Mouse (Mus musculus) v-Abl transformed pro-B cells (cell line): ENCODE measurements around the gene Ctf2.

Experiments used
- in situ Hi-C, 2 experiments: fragments of 400-800 bp; cut with MboI; formaldehyde crosslinking; loops; one replicate each; pipeline ENCODE4 v1.15.1; 2025; ENCODE audit not compliant: unreplicated experiment in 2 of 2

Gene Ctf2

GRCm38 (mm10) chr7:127691221-127691989 lies 40.6 kb downstream of the Ctf2 start:
- in situ Hi-C loops = no loop called here

GRCm38 (mm10) chr7:127689626-127690280 lies 42.2 kb downstream of the Ctf2 start:
- in situ Hi-C loops = no loop called here

GRCm38 (mm10) chr7:127688935-127689334 lies 43.0 kb downstream of the Ctf2 start:
- in situ Hi-C loops = no loop called here

- in situ Hi-C loops = no loop called here
Measured at GRCm38 (mm10) chr7:127686740-127687449, 45.1 kb downstream of the Ctf2 start.

GRCm38 (mm10) chr7:127685304-127686018 lies 46.5 kb downstream of the Ctf2 start:
- in situ Hi-C loops = no loop called here

- in situ Hi-C loops = no loop called here
Measured at GRCm38 (mm10) chr7:127681888-127682553, 49.9 kb downstream of the Ctf2 start.

- in situ Hi-C loops = no loop called here
Measured at GRCm38 (mm10) chr7:127680541-127680940, 51.4 kb downstream of the Ctf2 start.

- in situ Hi-C loops = loop anchor here (5.0 kb wide), 2 partner anchors 33 to 68 kb away; partner anchors contain the start of gene Ctf1 (in 1 of the 2)
Measured at GRCm38 (mm10) chr7:127678811-127679210, 53.2 kb downstream of the Ctf2 start.

GRCm38 (mm10) chr7:127677609-127678008 lies 54.4 kb downstream of the Ctf2 start:
- in situ Hi-C loops = loop anchor here (5.0 kb wide), 2 partner anchors 35 to 70 kb away; partner anchors contain the start of gene Ctf1 (in 1 of the 2)

GRCm38 (mm10) chr7:127677077-127677476 lies 54.9 kb downstream of the Ctf2 start:
- in situ Hi-C loops = loop anchor here (5.0 kb wide), 2 partner anchors 35 to 70 kb away; partner anchors contain the start of gene Ctf1 (in 1 of the 2)

GRCm38 (mm10) chr7:127675391-127675811 lies 56.6 kb downstream of the Ctf2 start:
- in situ Hi-C loops = loop anchor here (5.0 kb wide), 2 partner anchors 37 to 72 kb away; partner anchors contain the start of gene Ctf1 (in 1 of the 2)

GRCm38 (mm10) chr7:127674977-127675376 lies 57.0 kb downstream of the Ctf2 start:
- in situ Hi-C loops = loop anchor here (5.0 kb wide), 2 partner anchors 37 to 72 kb away; partner anchors contain the start of gene Ctf1 (in 1 of the 2)

- in situ Hi-C loops = no loop called here
Measured at GRCm38 (mm10) chr7:127672776-127673175, 59.2 kb downstream of the Ctf2 start.

GRCm38 (mm10) chr7:127671880-127672774 lies 59.8 kb downstream of the Ctf2 start:
- in situ Hi-C loops = no loop called here
